Mouse (Mus musculus) heart, postnatal 0 days (tissue): Measurements from ENCODE around the gene Gm9044.
"Not testable (repeated sequence)": the region's sequence is repeated elsewhere in the genome, so short reads cannot be mapped to it uniquely, and the experiment has no call there.

Experiments
- CTCF ChIP-seq: IDR thresholded peaks from 2 replicates; pipeline ENCODE4 v1.5.1; 2016; ENCODE audit warnings: antibody characterized with exemption, control low read depth, low read depth
- EP300 ChIP-seq: IDR thresholded peaks from 2 replicates; pipeline ENCODE4 v1.6.1; 2016; ENCODE audit warnings: antibody characterized with exemption, low read depth

DNA sequence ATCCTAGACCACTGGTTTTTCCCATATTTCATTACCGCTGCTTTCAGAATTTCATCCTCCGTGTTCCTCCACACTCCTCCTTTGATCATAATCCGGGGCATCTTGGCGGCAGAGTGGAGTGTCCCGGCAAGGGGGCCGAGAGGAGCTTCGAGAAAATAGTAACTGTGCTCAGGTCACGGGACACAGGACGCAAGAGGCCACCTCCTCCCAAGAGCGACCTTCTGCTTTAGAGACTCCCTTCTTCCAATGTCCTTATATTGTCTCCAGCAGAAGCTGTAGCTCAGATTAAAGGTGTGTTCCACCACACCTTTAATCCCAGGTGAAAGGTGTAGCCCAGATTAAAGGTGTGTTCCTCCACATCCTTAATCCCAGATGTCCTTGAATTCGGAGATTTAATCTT lies 21.8 kb upstream of the Gm9044 start, which contains the start of gene Gm9049:
- TF ChIP-seq EP300, CTCF: not testable (repeated sequence)
